Comparison of ENCODE assay signal across 18 mouse cellular contexts in the genomic region with DNA sequence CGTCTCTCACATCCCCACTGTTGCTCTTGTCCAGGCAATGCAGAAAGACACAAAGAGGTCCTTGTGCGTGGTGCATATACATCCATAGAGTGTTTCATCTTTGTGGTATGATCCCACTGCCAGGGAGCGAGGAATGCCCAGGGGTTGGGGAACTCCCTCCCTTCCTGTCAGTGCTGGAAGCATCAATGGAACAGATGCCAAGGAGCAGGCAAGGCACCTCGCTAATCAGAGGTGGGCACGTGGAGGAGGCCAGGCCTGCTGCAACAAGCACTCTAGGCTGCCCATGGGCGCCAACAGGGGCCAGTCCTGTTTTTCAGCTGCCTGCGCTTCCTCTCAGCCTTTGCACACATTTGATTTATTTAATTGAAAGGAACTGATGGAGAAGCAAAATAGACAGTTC. TPM values are rescaled to one million over a fixed set of nuclear protein-coding genes. Genes with fewer than 3 reads are reported as not detected.
DNase-seq lines count a peak whose midpoint lies in the region; ATAC-seq and TF ChIP-seq lines count a peak whose summit lies in the region.
"Had no signal": no experiment of that assay in that cellular context is flagged by ENCODE, and none has a peak within 500 bp of the region (broad histone marks: within the 10 kb centered on the region; RNA-seq: fewer than 3 reads in every experiment).

No protein-coding gene starts in this region.

- H3K27ac ChIP-seq in heart, embryonic 12.5 days (ENCODE audit: poor library complexity, severe bottlenecking) = no peak overlapping the region
- H3K27ac ChIP-seq in limb, embryonic 15.5 days = 0 out of 2 replicates have a peak overlapping the region, but pooled peaks have one; percentile 17
- H3K27ac ChIP-seq in limb, embryonic 10.5 days = no peak overlapping the region
- H3K27ac ChIP-seq: embryonic facial prominence, embryonic 15.5 days; heart, embryonic 15.5 days; neural tube, embryonic 13.5 days; stomach, embryonic 15.5 days had no signal

- 69% methylated on average over 7 of the region's 7 CpGs for WGBS in heart, embryonic 12.5 days
- WGBS in limb, embryonic 15.5 days = 52% methylated on average over 7 of the region's 7 CpGs
- WGBS in limb, embryonic 10.5 days = 75% methylated on average over 7 of the region's 7 CpGs

- H3K4me1 ChIP-seq in heart, embryonic 12.5 days (replicated peaks) = no peaks in the 10 kb centered on the region
- H3K4me1 ChIP-seq in limb, embryonic 15.5 days = 0 out of 2 replicates have a peak, but pooled peaks cover 3% of the 10 kb centered on the region
- H3K4me1 ChIP-seq in limb, embryonic 10.5 days = no peaks in the 10 kb centered on the region
- H3K4me1 ChIP-seq: embryonic facial prominence, embryonic 15.5 days; heart, embryonic 15.5 days; stomach, embryonic 15.5 days had no signal

- H3K27me3 ChIP-seq in heart, embryonic 12.5 days (replicated peaks) = no peaks in the 10 kb centered on the region
- no peaks in the 10 kb centered on the region for H3K27me3 ChIP-seq in limb, embryonic 15.5 days
- no peaks in the 10 kb centered on the region for H3K27me3 ChIP-seq in limb, embryonic 10.5 days (ENCODE audit: low read depth, poor library complexity, severe bottlenecking)
- H3K27me3 ChIP-seq: embryonic facial prominence, embryonic 15.5 days; heart, embryonic 15.5 days; neural tube, embryonic 13.5 days; stomach, embryonic 15.5 days had no signal

- DNase-seq in heart, adult 11 months = peak; percentile 67
- DNase-seq in limb, embryonic 10.5 days (ENCODE audit: low spot score) = no peak
- DNase-seq in MN1 (ENCODE audit: low spot score) = peak; percentile 21
- peak; percentile 56 for DNase-seq in brain, embryonic 14.5 days (ENCODE audit: low read depth)
- no peak for DNase-seq in testis, postnatal 10 days (ENCODE audit: low spot score)
- DNase-seq: adrenal gland, adult 2 months; cerebellum, adult 9-11 months; heart, postnatal 4 days; kidney, postnatal 4 days; right cerebral cortex, postnatal 25 days had no signal

- no peak overlapping the region for H3K9ac ChIP-seq in heart, embryonic 12.5 days
- no peak overlapping the region for H3K9ac ChIP-seq in limb, embryonic 15.5 days
- H3K9ac ChIP-seq: embryonic facial prominence, embryonic 15.5 days; heart, embryonic 15.5 days; neural tube, embryonic 13.5 days; stomach, embryonic 15.5 days had no signal

- TF ChIP-seq POLR2A in brain, embryonic 14.5 days (IDR thresholded peaks at IDR 0.05; ENCODE audit: borderline replicate concordance, extremely low read depth, insufficient read depth, insufficient read length, poor library complexity, severe bottlenecking) = no peak

- no peak overlapping the region for H3K4me3 ChIP-seq in heart, embryonic 12.5 days
- H3K4me3 ChIP-seq in limb, embryonic 15.5 days = no peak overlapping the region
- H3K4me3 ChIP-seq in limb, embryonic 10.5 days = no peak overlapping the region
- H3K4me3 ChIP-seq: embryonic facial prominence, embryonic 15.5 days; heart, embryonic 15.5 days; neural tube, embryonic 13.5 days; stomach, embryonic 15.5 days had no signal

- H3K36me3 ChIP-seq in heart, embryonic 12.5 days = no peaks in the 10 kb centered on the region
- H3K36me3 ChIP-seq in limb, embryonic 15.5 days = no peaks in the 10 kb centered on the region
- H3K36me3 ChIP-seq in limb, embryonic 10.5 days = no peaks in the 10 kb centered on the region
- H3K36me3 ChIP-seq: embryonic facial prominence, embryonic 15.5 days; heart, embryonic 15.5 days; neural tube, embryonic 13.5 days; stomach, embryonic 15.5 days had no signal

- no peak for TF ChIP-seq CTCF in brain, embryonic 14.5 days (IDR thresholded peaks at IDR 0.05; ENCODE audit: borderline replicate concordance, extremely low read depth, insufficient read depth, insufficient read length)

- no peaks in the 10 kb centered on the region for H3K9me3 ChIP-seq in heart, embryonic 12.5 days (replicated peaks)
- no peaks in the 10 kb centered on the region for H3K9me3 ChIP-seq in limb, embryonic 15.5 days
- no peaks in the 10 kb centered on the region for H3K9me3 ChIP-seq in limb, embryonic 10.5 days (replicated peaks)
- H3K9me3 ChIP-seq: embryonic facial prominence, embryonic 15.5 days; heart, embryonic 15.5 days; neural tube, embryonic 13.5 days; stomach, embryonic 15.5 days had no signal

- no peak overlapping the region for H3K4me2 ChIP-seq in heart, embryonic 12.5 days
- H3K4me2 ChIP-seq in limb, embryonic 15.5 days = no peak overlapping the region
- H3K4me2 ChIP-seq: embryonic facial prominence, embryonic 15.5 days; heart, embryonic 15.5 days; neural tube, embryonic 13.5 days; stomach, embryonic 15.5 days had no signal

- ATAC-seq in heart, embryonic 12.5 days (ENCODE audit: insufficient number of reproducible peaks, low FRiP score) = no peak
- ATAC-seq in limb, embryonic 15.5 days (ENCODE audit: insufficient number of reproducible peaks, low FRiP score, low TSS enrichment, low read depth) = no peak
- ATAC-seq: intestine, embryonic 16.5 days; lung, postnatal 0 days had no signal

RNA-seq across cellular contexts. Expression of gene Enox1, which starts 56.6 kb away (rescaled TPM):
- 3.2 and 4.5 TPM in 2 replicates for polyA plus RNA-seq in heart, embryonic 12.5 days (2016; fragmentation: Nextera tagmentation; extraction: Ambion mirVana)
- 17.8 and 19.4 TPM in 2 replicates for polyA plus RNA-seq in limb, embryonic 15.5 days (2015; fragmentation: Nextera tagmentation; extraction: Ambion mirVana)
- polyA plus RNA-seq in limb, embryonic 10.5 days (2016; fragmentation: Nextera tagmentation; extraction: Ambion mirVana) = 5.6 and 7.0 TPM in 2 replicates
- 34.3 and 34.9 TPM in 2 replicates for polyA plus RNA-seq in brain, embryonic 14.5 days (2012; rRNA removed)

Comparison
In these comparisons a context has a peak if more than half of its experiments do, and no peak if none do; other contexts are left out.
1. DNase-seq: peak in heart, adult 11 months (single experiment), MN1 (single experiment) and brain, embryonic 14.5 days (single experiment); none in limb, embryonic 10.5 days (single experiment) and testis, postnatal 10 days (single experiment).